Mouse (Mus musculus): ENCODE results near the gene Ccl21a. TPM values are rescaled to one million over a fixed set of nuclear protein-coding genes. Genes with fewer than 3 reads are reported as not detected.
"Not testable (repeated sequence)": the region's sequence is repeated elsewhere in the genome, so short reads cannot be mapped to it uniquely, and the experiment has no call there.

Ccl21a gene
- 70.3 and 73.7 TPM in 2 replicates for polyA plus RNA-seq (2015; fragmentation: Nextera tagmentation; extraction: Ambion mirVana)

DNA sequence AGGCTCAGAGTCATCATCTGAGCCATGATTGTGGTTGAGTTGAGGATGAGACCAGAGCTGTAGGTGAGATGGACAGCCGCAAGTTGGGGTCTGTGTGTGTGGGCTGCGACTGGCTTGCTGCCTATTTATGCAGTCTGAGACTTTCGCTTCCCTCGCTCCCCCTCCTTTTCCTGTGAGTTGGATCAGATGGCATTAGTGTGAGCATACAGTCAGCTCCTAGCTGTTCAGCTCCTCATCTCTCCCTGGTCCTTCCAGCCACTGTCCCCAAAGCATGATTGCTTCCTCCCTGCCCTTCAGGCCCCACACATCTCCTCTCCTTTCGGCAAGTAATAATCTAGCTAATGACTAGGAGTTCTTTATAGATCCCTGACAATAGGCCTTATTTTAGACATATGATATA, at the start of gene Ccl21a:
Ccl21a (minus strand) TSS at position 101 of the 400 bp plus-strand sequence.
- H3K4me1 ChIP-seq (replicated peaks; ENCODE audit: control insufficient read depth, insufficient read depth, low read length); H3K27ac ChIP-seq (ENCODE audit: low read depth, low read length); H3K36me3 ChIP-seq (ENCODE audit: control insufficient read depth, insufficient read depth); H3K9ac ChIP-seq (ENCODE audit: low read depth, low read length); H3K4me3 ChIP-seq (ENCODE audit: low read depth, low read length); ATAC-seq; H3K9me3 ChIP-seq (ENCODE audit: control insufficient read depth); H3K4me2 ChIP-seq (replicated peaks; ENCODE audit: low read depth); H3K27me3 ChIP-seq (replicated peaks; ENCODE audit: control insufficient read depth, insufficient read depth, low read length): not testable (repeated sequence)
- WGBS = no CpG with 5 or more reads among the region's 5 CpGs

GRCm38 (mm10) chr4:42756477-42756876, 17.3 kb downstream of the Ccl21a start, which contains the start of gene Ccl19:
TSS of gene Ccl19 (minus strand) at chr4:42756577.
- not testable (repeated sequence) for H3K9ac ChIP-seq (ENCODE audit: low read depth, low read length); H3K27me3 ChIP-seq (replicated peaks; ENCODE audit: control insufficient read depth, insufficient read depth, low read length); H3K4me1 ChIP-seq (replicated peaks; ENCODE audit: control insufficient read depth, insufficient read depth, low read length); ATAC-seq; H3K9me3 ChIP-seq (ENCODE audit: control insufficient read depth); H3K36me3 ChIP-seq (ENCODE audit: control insufficient read depth, insufficient read depth); H3K27ac ChIP-seq (ENCODE audit: low read depth, low read length); H3K4me3 ChIP-seq (ENCODE audit: low read depth, low read length); H3K4me2 ChIP-seq (replicated peaks; ENCODE audit: low read depth)
- WGBS = no CpG with 5 or more reads among the region's 6 CpGs

DNA sequence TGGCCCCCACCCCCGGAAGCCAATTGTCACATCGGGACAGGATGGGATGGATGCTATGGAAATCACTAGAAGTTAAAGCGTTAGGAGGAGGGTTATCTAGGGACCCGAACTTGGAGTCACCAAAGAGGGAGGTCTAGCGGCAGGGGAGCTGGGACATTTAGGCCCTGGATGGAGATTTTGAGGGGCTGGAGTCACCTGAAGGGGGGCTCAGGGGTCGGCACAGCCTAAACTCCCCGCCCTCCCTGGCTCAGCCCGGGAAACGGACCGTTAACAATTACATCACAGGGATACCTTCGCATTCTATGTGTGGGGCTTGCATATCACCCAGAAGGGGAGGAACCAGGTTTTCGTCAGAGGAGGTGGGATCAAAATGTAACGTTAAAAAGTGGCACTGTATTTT, 38.5 kb downstream of the Ccl21a start, which contains the start of gene 4930578G10Rik:
4930578G10Rik (plus strand) TSS at position 301 of the 400 bp plus-strand sequence.
- H3K4me2 ChIP-seq (replicated peaks; ENCODE audit: low read depth); H3K27me3 ChIP-seq (replicated peaks; ENCODE audit: control insufficient read depth, insufficient read depth, low read length); H3K4me1 ChIP-seq (replicated peaks; ENCODE audit: control insufficient read depth, insufficient read depth, low read length); H3K9me3 ChIP-seq (ENCODE audit: control insufficient read depth); H3K9ac ChIP-seq (ENCODE audit: low read depth, low read length); H3K4me3 ChIP-seq (ENCODE audit: low read depth, low read length); H3K36me3 ChIP-seq (ENCODE audit: control insufficient read depth, insufficient read depth); ATAC-seq; H3K27ac ChIP-seq (ENCODE audit: low read depth, low read length): not testable (repeated sequence)
- WGBS = no CpG with 5 or more reads among the region's 13 CpGs

Other genes with a start within 250 kb of the Ccl21a start
- gene Fam205a2, start 245.8 kb downstream of the Ccl21a start, polyA plus RNA-seq (2015; fragmentation: Nextera tagmentation; extraction: Ambion mirVana) = 0.05 TPM in 1 of 2 replicates, not detected in the other
- gene Gm10591, start 161.8 kb downstream of the Ccl21a start, polyA plus RNA-seq (2015; fragmentation: Nextera tagmentation; extraction: Ambion mirVana) = 3.2 TPM in 1 of 2 replicates, not detected in the other
- 0.66 and 1.4 TPM in 2 replicates for gene Gm2564, start 144.3 kb downstream of the Ccl21a start, polyA plus RNA-seq (2015; fragmentation: Nextera tagmentation; extraction: Ambion mirVana)
- not detected in 2 replicates for gene Ccl27b, start 118.7 kb downstream of the Ccl21a start, polyA plus RNA-seq (2015; fragmentation: Nextera tagmentation; extraction: Ambion mirVana)
- 0.09 TPM in 1 of 2 replicates, not detected in the other for gene Il11ra2, start 112.1 kb downstream of the Ccl21a start, polyA plus RNA-seq (2015; fragmentation: Nextera tagmentation; extraction: Ambion mirVana)
- not detected in 2 replicates for gene 4930578G10Rik, start 38.4 kb downstream of the Ccl21a start, polyA plus RNA-seq (2015; fragmentation: Nextera tagmentation; extraction: Ambion mirVana)
- 0.75 and 1.1 TPM in 2 replicates for gene Ccl19, start 17.4 kb downstream of the Ccl21a start, polyA plus RNA-seq (2015; fragmentation: Nextera tagmentation; extraction: Ambion mirVana)
- gene Fam205a1, start 79.9 kb upstream of the Ccl21a start, polyA plus RNA-seq (2015; fragmentation: Nextera tagmentation; extraction: Ambion mirVana) = not detected in 2 replicates
- 0.05 and 0.12 TPM in 2 replicates for gene Gm12394, start 82.8 kb upstream of the Ccl21a start, polyA plus RNA-seq (2015; fragmentation: Nextera tagmentation; extraction: Ambion mirVana)
- 0.16 TPM in 1 of 2 replicates, not detected in the other for gene Fam205c, start 100.2 kb upstream of the Ccl21a start, polyA plus RNA-seq (2015; fragmentation: Nextera tagmentation; extraction: Ambion mirVana)
- 0.73 and 1.0 TPM in 2 replicates for gene Phf24, start 142.7 kb upstream of the Ccl21a start, polyA plus RNA-seq (2015; fragmentation: Nextera tagmentation; extraction: Ambion mirVana)
- 7.5 and 8.8 TPM in 2 replicates for gene Dnajb5, start 175.8 kb upstream of the Ccl21a start, polyA plus RNA-seq (2015; fragmentation: Nextera tagmentation; extraction: Ambion mirVana)
- gene 1700022I11Rik, start 195.6 kb upstream of the Ccl21a start, polyA plus RNA-seq (2015; fragmentation: Nextera tagmentation; extraction: Ambion mirVana) = 0.43 TPM in 1 of 2 replicates, not detected in the other
- 205 and 207 TPM in 2 replicates for gene Vcp, start 226.5 kb upstream of the Ccl21a start, polyA plus RNA-seq (2015; fragmentation: Nextera tagmentation; extraction: Ambion mirVana)
- 5.2 and 6.2 TPM in 2 replicates for gene Fancg, start 236.5 kb upstream of the Ccl21a start, polyA plus RNA-seq (2015; fragmentation: Nextera tagmentation; extraction: Ambion mirVana)